Mouse (Mus musculus) CH12.LX (cell line): ENCODE data around the gene Aasdhppt. TPM values are rescaled to one million over a fixed set of nuclear protein-coding genes. Genes with fewer than 3 reads are reported as not detected.

Experiments used
- DNase-seq: peaks from one replicate; pipeline ENCODE4 v3.0.0-alpha.2; 2013; ENCODE audit errors: extremely low read depth
- H3K27ac ChIP-seq: 2 replicates; pipeline ENCODE4 v1.5.1; 2012; ENCODE audit warnings: low read depth, mild to moderate bottlenecking, control low read depth, moderate library complexity; ENCODE audit not compliant: insufficient read depth
- H3K27me3 ChIP-seq: replicated peaks from 2 replicates; pipeline ENCODE3; 2012; ENCODE audit warnings: inconsistent platforms
- H3K36me3 ChIP-seq, 2 experiments: replicated peaks in 1 of 2; 2 replicates each; pipeline versions ENCODE3 to v1.6.1; 2012; ENCODE audit warnings: inconsistent platforms in 1 of 2, low read length in 1 of 2, mild to moderate bottlenecking in 1 of 2, mixed read lengths in 1 of 2, moderate library complexity in 1 of 2; ENCODE audit not compliant: control insufficient read depth in 1 of 2, insufficient read depth in 1 of 2
- H3K4me1 ChIP-seq, 2 experiments: 2 replicates each; pipeline ENCODE4 v1.6.1; 2012; ENCODE audit warnings: inconsistent platforms in 1 of 2, moderate library complexity in 1 of 2; ENCODE audit not compliant: insufficient read depth in 2 of 2, control insufficient read depth in 1 of 2
- H3K4me2 ChIP-seq: 2 replicates; pipeline ENCODE4 v1.6.1; 2012; ENCODE audit warnings: low read depth, mild to moderate bottlenecking, control low read depth; ENCODE audit not compliant: poor library complexity, insufficient read depth, severe bottlenecking
- H3K4me3 ChIP-seq, 3 experiments: fragments of 150-350 bp in 1 of 3; sonication (generic) in 1 of 3; replicated peaks in 1 of 3; 2 replicates each; pipeline versions ENCODE3 to v1.5.1; 2011 to 2012; ENCODE audit warnings: low read depth in 2 of 3, low read length in 2 of 3, mild to moderate bottlenecking in 2 of 3, moderate library complexity in 2 of 3, control low read depth in 1 of 3, improper control_type of control experiment in 1 of 3, inconsistent platforms in 1 of 3, mixed read lengths in 1 of 3; ENCODE audit not compliant: poor library complexity in 1 of 3
- H3K79me2 ChIP-seq: replicated peaks from 2 replicates; pipeline ENCODE4 v1.6.1; 2012; ENCODE audit warnings: mild to moderate bottlenecking, moderate library complexity; ENCODE audit not compliant: control insufficient read depth, poor library complexity, insufficient read depth, severe bottlenecking; ENCODE audit errors: extremely low read depth
- H3K9ac ChIP-seq: 2 replicates; pipeline ENCODE4 v1.6.1; 2012; ENCODE audit warnings: low read depth, mild to moderate bottlenecking, control low read depth, moderate library complexity; ENCODE audit not compliant: insufficient read depth
- H3K9me3 ChIP-seq: replicated peaks from 2 replicates; pipeline ENCODE3; 2012; ENCODE audit warnings: low read length, inconsistent platforms, mixed read lengths
- BHLHE40 ChIP-seq: IDR thresholded peaks from 2 replicates; pipeline ENCODE4 v1.6.1; 2011; ENCODE audit warnings: mild to moderate bottlenecking, low read depth, low read length, improper control_type of control experiment
- CHD1 ChIP-seq: IDR thresholded peaks from 2 replicates; pipeline ENCODE4 v1.6.1; 2012; ENCODE audit warnings: low read depth, low read length, improper control_type of control experiment, inconsistent platforms
- CHD2 ChIP-seq: IDR thresholded peaks from 2 replicates; pipeline ENCODE4 v1.6.1; 2011; ENCODE audit warnings: low read length, improper control_type of control experiment
- CTCF ChIP-seq, 2 experiments: IDR thresholded peaks in 1 of 2; conservative IDR thresholded peaks in 1 of 2; 2 replicates each; pipeline ENCODE4 v1.5.1; 2011 to 2012; ENCODE audit warnings: low read depth in 2 of 2, low read length in 2 of 2, improper control_type of control experiment in 1 of 2, inconsistent platforms in 1 of 2, mild to moderate bottlenecking in 1 of 2, moderate library complexity in 1 of 2
- EP300 ChIP-seq: IDR thresholded peaks from 2 replicates; pipeline ENCODE4 v1.6.1; 2011; ENCODE audit warnings: low read length, improper control_type of control experiment
- GABPA ChIP-seq: IDR thresholded peaks from 2 replicates; pipeline ENCODE4 v1.6.1; 2012; ENCODE audit warnings: low read depth, low read length, improper control_type of control experiment, inconsistent platforms; ENCODE audit not compliant: insufficient replicate concordance
- HCFC1 ChIP-seq: IDR thresholded peaks from 2 replicates; pipeline ENCODE4 v1.6.1; 2012; ENCODE audit warnings: low read depth, mild to moderate bottlenecking, inconsistent platforms, low read length, improper control_type of control experiment
- IRF4 ChIP-seq: IDR thresholded peaks from 2 replicates; pipeline ENCODE4 v1.6.1; 2014; ENCODE audit warnings: low read depth, mild to moderate bottlenecking, inconsistent platforms, low read length, improper control_type of control experiment
- KAT2A ChIP-seq: IDR thresholded peaks from 2 replicates; pipeline ENCODE4 v1.6.1; 2012; ENCODE audit warnings: low read length, improper control_type of control experiment, inconsistent platforms; ENCODE audit not compliant: insufficient replicate concordance
- MAX ChIP-seq: IDR thresholded peaks from 2 replicates; pipeline ENCODE4 v1.6.1; 2011; ENCODE audit warnings: low read length, improper control_type of control experiment
- MEF2A ChIP-seq: IDR thresholded peaks from 2 replicates; pipeline ENCODE4 v1.6.1; 2014; ENCODE audit warnings: low read depth, mild to moderate bottlenecking, inconsistent platforms, low read length, improper control_type of control experiment, borderline replicate concordance
- MXI1 ChIP-seq: IDR thresholded peaks from 2 replicates; pipeline ENCODE4 v1.6.1; 2011; ENCODE audit warnings: mild to moderate bottlenecking, low read depth, low read length, improper control_type of control experiment
- MYC ChIP-seq: IDR thresholded peaks from 2 replicates; pipeline ENCODE4 v1.6.1; 2011; ENCODE audit warnings: low read depth, mild to moderate bottlenecking, improper control_type of control experiment, low read length
- POLR2AphosphoS2 ChIP-seq: IDR thresholded peaks from 2 replicates; pipeline ENCODE4 v1.6.1; 2011; ENCODE audit warnings: low read depth, low read length, improper control_type of control experiment
- RAD21 ChIP-seq: IDR thresholded peaks from 2 replicates; pipeline ENCODE4 v1.6.1; 2011; ENCODE audit warnings: low read depth, mild to moderate bottlenecking, low read length, improper control_type of control experiment, moderate library complexity
- SIN3A ChIP-seq: IDR thresholded peaks from 2 replicates; pipeline ENCODE4 v1.6.1; 2012; ENCODE audit warnings: low read length, improper control_type of control experiment, inconsistent platforms
- TBP ChIP-seq: conservative IDR thresholded peaks from 2 replicates; pipeline ENCODE4 v1.6.1; 2011; ENCODE audit warnings: low read depth, low read length, improper control_type of control experiment
- USF1 ChIP-seq: IDR thresholded peaks from 2 replicates; pipeline ENCODE4 v1.6.1; 2014; ENCODE audit warnings: low read depth, mild to moderate bottlenecking, inconsistent platforms, low read length, improper control_type of control experiment
- dilution Hi-C: fragments of 300-500 bp; cut with MboI; formaldehyde crosslinking; loops from 2 replicates; pipeline ENCODE4 v1.14.3; 2020; ENCODE audit warnings: low sequenced_read_pairs; ENCODE audit not compliant: extremely low pct_unique_long_range_greater_than_20kb, extremely low pct_ligation_motif_present
- in situ Hi-C: fragments of 300-500 bp; cut with MboI; formaldehyde crosslinking; loops from 3 replicates; pipeline ENCODE4 v1.14.3; 2019; ENCODE audit warnings: low sequenced_read_pairs, low pct_ligation_motif_present, low pct_unique_long_range_greater_than_20kb, mixed read lengths
- polyA plus RNA-seq: library from polyadenylated mRNA; unstranded; fragments of >175 nt; gene quantifications from 2 replicates; pipeline ENCODE4 v1.2.1, GENCODE M21; 2012; ENCODE audit warnings: low read depth; ENCODE audit not compliant: insufficient read length
- total RNA-seq, 2 experiments: library from RNA; depleted of rRNA; stranded (reverse); fragments of 300-350 nt in 1 of 2; fragments of >200 nt in 1 of 2; gene quantifications; 2 replicates each; pipeline ENCODE4 v1.2.3; 2012 to 2014

Aasdhppt gene
- total and polyA plus RNA-seq, 3 experiments: 24.4 to 56.9 (median 25.9) TPM

- peak; percentile 35 for DNase-seq
- TF ChIP-seq CHD1 (no peak), TBP (no peak), CTCF (conservative IDR thresholded peaks at IDR 0.05 in 1 of 2, IDR thresholded peaks at IDR 0.05 in 1 of 2; ENCODE audit: low read depth in 2 of 2, low read length in 2 of 2) (peak in 1 of 2 experiments; percentile 35; a peak in 2 of 4 replicates), CHD2 (no peak), KAT2A (no peak), HCFC1 (no peak), GABPA (no peak), MEF2A (no peak)
These were observed 1.9 kb upstream of the Aasdhppt start for GRCm38 (mm10) chr9:4311162-4311561.

GRCm38 (mm10) chr9:4310706-4311105 lies 1.4 kb upstream of the Aasdhppt start:
- Histone ChIP-seq H3K27me3 (no peaks in the 10 kb centered on the region), H3K4me3 (peak overlapping the region; percentile 74 to 86 (median 78)), H3K9ac (peak overlapping the region; percentile 42), H3K4me2 (peak overlapping the region; percentile 26), H3K9me3 (no peaks in the 10 kb centered on the region), H3K79me2 (peaks cover 11% of the 10 kb centered on the region), H3K4me1 (peaks cover 0 to 15% of the 10 kb centered on the region in 2 experiments; a peak in 2 of 4 replicates), H3K36me3 (peaks cover 0 to 8% of the 10 kb centered on the region in 2 experiments), H3K27ac (no peak overlapping the region)
- dilution Hi-C loops (no loop called here), in situ Hi-C loops (no loop called here)
- peak; percentile 55 for DNase-seq
- TF ChIP-seq RAD21 (no peak), EP300 (0 out of 2 replicates have a peak, but pooled peaks have one; percentile 9), MAX (0 out of 2 replicates have a peak, but pooled peaks have one; percentile 14), IRF4 (peak; percentile 17; the same call in 1 of the 2 replicates), POLR2AphosphoS2 (no peak)

More at GRCm38 (mm10) chr9:4311162-4311561, 1.9 kb upstream of the Aasdhppt start:
- Histone ChIP-seq H3K36me3 (peaks cover 0 to 7% of the 10 kb centered on the region in 2 experiments), H3K9ac (peak overlapping the region; percentile 42; the same call in 1 of the 2 replicates), H3K4me1 (peaks cover 0 to 14% of the 10 kb centered on the region in 2 experiments; a peak in 2 of 4 replicates), H3K4me3 (no peak overlapping the region), H3K4me2 (peak overlapping the region; percentile 26), H3K79me2 (peaks cover 9% of the 10 kb centered on the region), H3K9me3 (no peaks in the 10 kb centered on the region), H3K27me3 (no peaks in the 10 kb centered on the region), H3K27ac (no peak overlapping the region)
- in situ Hi-C loops (no loop called here), dilution Hi-C loops (no loop called here)

GRCm38 (mm10) chr9:4308628-4309350 lies 482 bp downstream of the Aasdhppt start:
- H3K4me3 ChIP-seq: peak overlapping the region; percentile 78 to 92 (median 91)
- H3K4me2 ChIP-seq: peak overlapping the region; percentile 89; the same call in 1 of the 2 replicates
- TF ChIP-seq MXI1 (peak; percentile 91), BHLHE40 (peak; percentile 89), MAX (peak; percentile 40), MYC (peak; percentile 84; the same call in 1 of the 2 replicates), USF1 (no peak), SIN3A (peak; percentile 33), TBP (no peak)
- H3K36me3 ChIP-seq: peaks cover 0 to 7% of the 10 kb centered on the region in 2 experiments
- peaks cover 0 to 21% of the 10 kb centered on the region in 2 experiments; a peak in 2 of 4 replicates for H3K4me1 ChIP-seq
- in situ Hi-C loops: no loop called here
- H3K9me3 ChIP-seq: no peaks in the 10 kb centered on the region
- dilution Hi-C loops: no loop called here
- H3K27ac ChIP-seq: peak overlapping the region; percentile 67
- H3K79me2 ChIP-seq: peaks cover 15% of the 10 kb centered on the region
- no peaks in the 10 kb centered on the region for H3K27me3 ChIP-seq
- peak; percentile 8 for DNase-seq
- peak overlapping the region; percentile 34 for H3K9ac ChIP-seq
